Mouse (Mus musculus) hindbrain, embryonic 11.5 days (tissue): ENCODE measurements at regions not wholly inside any gene's neighbourhood (a gene's known extent, or its start where the extent isn't known, plus 50 kb on each side); places are given as distances from the start of the nearest gene placed in this dataset.

Source experiments
- ATAC-seq: fragments of 200-750 bp; cut with Nextera tagmentation; 2 replicates; pipeline ENCODE4 v1.8.0; 2017; ENCODE audit warnings: mild to moderate bottlenecking, moderate TSS enrichment, moderate library complexity; ENCODE audit not compliant: low FRiP score
- DNase-seq: peaks from one replicate; pipeline ENCODE4 v3.0.0-alpha.2; 2015; ENCODE audit warnings: low spot score
- H3K27ac ChIP-seq: fragments of 300-500 bp; sonication (generic); 2 replicates; pipeline ENCODE4 v1.5.1; 2014; ENCODE audit warnings: mild to moderate bottlenecking, low read depth, low read length
- H3K27me3 ChIP-seq: fragments of 300-500 bp; sonication (generic); 2 replicates; pipeline ENCODE4 v1.6.1; 2014; ENCODE audit warnings: mild to moderate bottlenecking, low read length, moderate library complexity, mixed read lengths; ENCODE audit not compliant: control insufficient read depth, insufficient read depth
- H3K36me3 ChIP-seq: fragments of 300-500 bp; sonication (generic); 2 replicates; pipeline ENCODE4 v1.6.1; 2014; ENCODE audit warnings: mild to moderate bottlenecking, low read length, moderate library complexity, mixed read lengths; ENCODE audit not compliant: control insufficient read depth, insufficient read depth
- H3K4me1 ChIP-seq: fragments of 300-500 bp; sonication (generic); replicated peaks from 2 replicates; pipeline ENCODE4 v1.6.1; 2014; ENCODE audit warnings: low read length, mixed read lengths; ENCODE audit not compliant: control insufficient read depth, insufficient read depth
- H3K4me2 ChIP-seq: fragments of 300-500 bp; sonication (generic); replicated peaks from 2 replicates; pipeline ENCODE4 v1.6.1; 2014; ENCODE audit warnings: mild to moderate bottlenecking, low read depth, low read length
- H3K4me3 ChIP-seq: fragments of 300-500 bp; sonication (generic); 2 replicates; pipeline ENCODE4 v1.5.1; 2014; ENCODE audit warnings: low read depth, low read length
- H3K9ac ChIP-seq: fragments of 300-500 bp; sonication (generic); 2 replicates; pipeline ENCODE4 v1.6.1; 2014; ENCODE audit warnings: low read depth, low read length
- H3K9me3 ChIP-seq: fragments of 300-500 bp; sonication (generic); 2 replicates; pipeline ENCODE4 v1.6.1; 2016; ENCODE audit warnings: low read length; ENCODE audit not compliant: control insufficient read depth
- WGBS: fragments of 180-500 bp; shearing (Covaris S2); extraction: QIAGEN DNeasy Blood & Tissue Kit; methylation state at CpG from one replicate; pipeline ENCODE4 v1.1.7; 2014; 5-methylcytosine and 5-hydroxymethylcytosine counted together

- Histone ChIP-seq H3K4me3 (no peak overlapping the region), H3K9me3 (no peaks in the 10 kb centered on the region), H3K27ac (no peak overlapping the region), H3K9ac (no peak overlapping the region), H3K4me1 (no peaks in the 10 kb centered on the region), H3K4me2 (no peak overlapping the region), H3K36me3 (no peaks in the 10 kb centered on the region), H3K27me3 (no peaks in the 10 kb centered on the region)
- 47% methylated on average over 1 of the region's 1 CpGs for WGBS
- DNase-seq = no peak
- no peak for ATAC-seq
Measured at GRCm38 (mm10) chr11:23154851-23155250, 101.0 kb upstream of the Xpo1 start.

GRCm38 (mm10) chr11:23168546-23169218, 87.2 kb upstream of the Xpo1 start:
- ATAC-seq (no peak), DNase-seq (no peak)
- no peak overlapping the region for H3K27ac ChIP-seq
- 88% methylated on average over 12 of the region's 12 CpGs for WGBS
- H3K4me2 ChIP-seq = no peak overlapping the region
- no peaks in the 10 kb centered on the region for H3K4me1 ChIP-seq
- no peaks in the 10 kb centered on the region for H3K27me3 ChIP-seq
- H3K4me3 ChIP-seq = no peak overlapping the region
- no peak overlapping the region for H3K9ac ChIP-seq
- H3K9me3 ChIP-seq = no peaks in the 10 kb centered on the region
- no peaks in the 10 kb centered on the region for H3K36me3 ChIP-seq

GRCm38 (mm10) chr11:23169742-23170428, 86.0 kb upstream of the Xpo1 start:
- no peak for DNase-seq
- H3K4me1 ChIP-seq = no peaks in the 10 kb centered on the region
- H3K4me2 ChIP-seq = no peak overlapping the region
- H3K9me3 ChIP-seq = no peaks in the 10 kb centered on the region
- no peaks in the 10 kb centered on the region for H3K36me3 ChIP-seq
- no peaks in the 10 kb centered on the region for H3K27me3 ChIP-seq
- ATAC-seq = no peak
- H3K4me3 ChIP-seq = no peak overlapping the region
- no peak overlapping the region for H3K27ac ChIP-seq
- WGBS = 80% methylated on average over 3 of the region's 3 CpGs
- no peak overlapping the region for H3K9ac ChIP-seq

GRCm38 (mm10) chr11:23170813-23171212, 85.0 kb upstream of the Xpo1 start:
- Histone ChIP-seq H3K27ac (no peak overlapping the region), H3K4me3 (no peak overlapping the region), H3K27me3 (no peaks in the 10 kb centered on the region), H3K9me3 (no peaks in the 10 kb centered on the region), H3K4me2 (no peak overlapping the region), H3K4me1 (no peaks in the 10 kb centered on the region), H3K36me3 (no peaks in the 10 kb centered on the region), H3K9ac (no peak overlapping the region)
- DNase-seq = no peak
- WGBS = 71% methylated on average over 2 of the region's 2 CpGs
- no peak for ATAC-seq

GRCm38 (mm10) chr11:23171760-23172159, 84.1 kb upstream of the Xpo1 start:
- H3K4me1 ChIP-seq = no peaks in the 10 kb centered on the region
- no peak overlapping the region for H3K4me3 ChIP-seq
- 83% methylated on average over 1 of the region's 1 CpGs for WGBS
- DNase-seq = no peak
- no peak overlapping the region for H3K27ac ChIP-seq
- H3K9me3 ChIP-seq = no peaks in the 10 kb centered on the region
- no peaks in the 10 kb centered on the region for H3K36me3 ChIP-seq
- H3K27me3 ChIP-seq = no peaks in the 10 kb centered on the region
- no peak overlapping the region for H3K4me2 ChIP-seq
- no peak overlapping the region for H3K9ac ChIP-seq
- ATAC-seq = no peak

- H3K9ac ChIP-seq = no peak overlapping the region
Measured at GRCm38 (mm10) chr11:23181647-23182046, 74.2 kb upstream of the Xpo1 start.

GRCm38 (mm10) chr11:23185211-23185610, 70.6 kb upstream of the Xpo1 start:
- Histone ChIP-seq H3K27ac (no peak overlapping the region), H3K4me1 (no peaks in the 10 kb centered on the region), H3K9ac (no peak overlapping the region), H3K4me2 (no peak overlapping the region), H3K4me3 (no peak overlapping the region), H3K36me3 (no peaks in the 10 kb centered on the region), H3K9me3 (no peaks in the 10 kb centered on the region), H3K27me3 (no peaks in the 10 kb centered on the region)
- ATAC-seq (no peak), DNase-seq (no peak)
- 88% methylated on average over 2 of the region's 2 CpGs for whole genome bisulfite sequencing

More at GRCm38 (mm10) chr11:23181647-23182046, 74.2 kb upstream of the Xpo1 start:
- Histone ChIP-seq H3K27ac (no peak overlapping the region), H3K27me3 (no peaks in the 10 kb centered on the region), H3K4me1 (no peaks in the 10 kb centered on the region), H3K4me3 (no peak overlapping the region), H3K36me3 (no peaks in the 10 kb centered on the region), H3K4me2 (no peak overlapping the region), H3K9me3 (no peaks in the 10 kb centered on the region)
- WGBS = 86% methylated on average over 7 of the region's 7 CpGs
- DNase-seq = no peak
- no peak for ATAC-seq

GRCm38 (mm10) chr11:23201701-23202449, 54.0 kb upstream of the Xpo1 start:
- no peaks in the 10 kb centered on the region for H3K9me3 ChIP-seq
- H3K9ac ChIP-seq = no peak overlapping the region
- ATAC-seq = no peak
- H3K27ac ChIP-seq = no peak overlapping the region
- no peaks in the 10 kb centered on the region for H3K36me3 ChIP-seq
- no peak for DNase-seq
- H3K4me1 ChIP-seq = no peaks in the 10 kb centered on the region
- no peaks in the 10 kb centered on the region for H3K27me3 ChIP-seq
- no peak overlapping the region for H3K4me3 ChIP-seq
- WGBS = 90% methylated on average over 9 of the region's 9 CpGs
- no peak overlapping the region for H3K4me2 ChIP-seq
